Mouse (Mus musculus) B cell, adult 2 months (primary cell): Measurements from ENCODE around the gene Ddrgk1.

Source experiments
- DNase-seq, 2 experiments: peaks; one replicate each; pipeline ENCODE4 v3.0.0; 2022

Gene Ddrgk1

DNA sequence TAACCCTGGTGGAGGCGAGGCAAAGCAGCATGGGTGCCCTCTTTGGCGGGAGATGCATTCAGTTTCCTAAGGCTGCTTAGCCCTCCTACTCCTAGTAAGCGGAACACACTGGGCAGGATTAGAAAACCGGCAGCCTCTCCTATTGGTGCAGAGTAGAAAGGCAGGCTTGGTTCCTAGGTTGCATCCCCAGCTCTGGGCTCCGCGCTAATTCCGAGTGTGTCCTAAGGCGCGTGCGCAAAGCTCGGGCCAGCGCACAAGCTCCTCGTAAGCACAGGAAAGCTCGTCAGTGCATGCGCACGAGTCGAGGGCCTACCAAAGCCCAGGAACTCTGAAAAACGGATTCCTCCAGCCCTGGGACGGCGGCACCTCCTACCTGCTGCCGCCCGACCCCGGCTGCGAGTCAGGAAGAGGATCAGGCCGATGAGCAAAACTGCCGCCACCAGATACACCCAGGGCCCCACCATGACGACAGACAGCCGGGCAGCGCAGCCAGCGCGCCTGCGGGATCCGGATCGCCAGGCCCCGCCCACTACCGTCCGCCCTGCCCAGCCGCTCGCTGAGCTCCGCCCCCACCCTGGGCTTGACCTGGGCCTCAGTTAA lies at the start of gene Ddrgk1:
Ddrgk1 (minus strand) TSS at position 558 of the 600 bp plus-strand sequence.
- DNase-seq, result peak; percentile 89 to 91

DNA sequence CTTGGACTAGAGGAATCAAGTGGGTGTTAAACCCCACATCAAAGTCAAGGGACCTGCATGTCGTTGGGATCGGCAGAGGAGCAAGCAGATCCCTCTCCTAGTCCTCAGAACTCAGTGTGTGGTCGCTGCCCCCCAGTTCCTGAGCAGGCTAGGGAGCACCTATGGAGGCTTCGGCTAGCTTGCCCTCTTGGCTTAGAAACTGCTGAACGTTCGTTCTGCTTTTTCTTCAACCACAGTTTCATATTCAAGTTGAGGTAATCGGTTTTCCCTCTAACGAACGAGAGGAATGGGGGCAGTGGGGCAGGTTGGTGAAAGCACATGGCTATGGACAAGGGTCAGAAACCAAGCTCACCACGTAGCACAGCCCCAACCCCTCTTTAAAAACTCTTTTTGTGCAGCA lies 42.6 kb upstream of the Ddrgk1 start:
- DNase-seq, result no peak

DNA sequence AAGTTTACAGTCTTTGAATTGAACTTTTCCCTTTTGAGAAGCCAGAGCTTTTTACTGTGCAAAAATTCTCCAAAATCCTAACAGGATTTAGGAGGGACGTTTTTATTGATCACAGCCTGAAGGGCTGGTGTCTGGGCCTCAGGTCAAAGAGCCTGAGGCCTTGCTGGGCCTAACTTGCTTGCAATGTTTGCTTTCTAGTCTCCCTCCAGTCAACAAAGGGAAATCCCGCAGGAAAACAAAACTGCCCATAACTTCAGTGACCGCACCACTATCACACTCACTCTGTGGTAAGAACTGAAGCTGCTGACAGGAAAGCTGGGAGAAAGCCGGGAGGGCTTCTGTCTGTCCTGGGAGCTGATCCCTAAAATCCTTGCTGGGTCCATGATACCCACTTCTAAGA lies 42.1 kb upstream of the Ddrgk1 start:
- no peak for DNase-seq

DNA sequence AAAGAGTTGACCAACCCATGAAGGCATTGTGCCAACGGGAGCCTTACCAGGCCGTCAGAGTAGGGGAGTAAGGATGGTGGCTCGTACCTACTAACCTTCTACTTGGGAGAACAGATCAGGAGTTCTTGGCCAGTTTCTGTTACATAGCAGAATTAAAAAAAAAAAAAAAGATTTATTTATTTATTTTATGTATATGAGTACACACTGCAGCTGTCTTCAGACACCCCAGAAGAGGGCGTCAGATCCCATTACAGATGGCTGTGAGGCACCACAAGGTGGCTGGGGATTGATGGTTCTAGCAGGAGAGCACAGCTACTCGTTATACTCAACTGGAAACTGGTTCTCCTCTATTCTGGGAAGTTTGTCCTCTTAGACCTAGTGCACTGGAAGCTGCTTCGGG lies 40.7 kb upstream of the Ddrgk1 start:
- DNase-seq, result no peak

DNA sequence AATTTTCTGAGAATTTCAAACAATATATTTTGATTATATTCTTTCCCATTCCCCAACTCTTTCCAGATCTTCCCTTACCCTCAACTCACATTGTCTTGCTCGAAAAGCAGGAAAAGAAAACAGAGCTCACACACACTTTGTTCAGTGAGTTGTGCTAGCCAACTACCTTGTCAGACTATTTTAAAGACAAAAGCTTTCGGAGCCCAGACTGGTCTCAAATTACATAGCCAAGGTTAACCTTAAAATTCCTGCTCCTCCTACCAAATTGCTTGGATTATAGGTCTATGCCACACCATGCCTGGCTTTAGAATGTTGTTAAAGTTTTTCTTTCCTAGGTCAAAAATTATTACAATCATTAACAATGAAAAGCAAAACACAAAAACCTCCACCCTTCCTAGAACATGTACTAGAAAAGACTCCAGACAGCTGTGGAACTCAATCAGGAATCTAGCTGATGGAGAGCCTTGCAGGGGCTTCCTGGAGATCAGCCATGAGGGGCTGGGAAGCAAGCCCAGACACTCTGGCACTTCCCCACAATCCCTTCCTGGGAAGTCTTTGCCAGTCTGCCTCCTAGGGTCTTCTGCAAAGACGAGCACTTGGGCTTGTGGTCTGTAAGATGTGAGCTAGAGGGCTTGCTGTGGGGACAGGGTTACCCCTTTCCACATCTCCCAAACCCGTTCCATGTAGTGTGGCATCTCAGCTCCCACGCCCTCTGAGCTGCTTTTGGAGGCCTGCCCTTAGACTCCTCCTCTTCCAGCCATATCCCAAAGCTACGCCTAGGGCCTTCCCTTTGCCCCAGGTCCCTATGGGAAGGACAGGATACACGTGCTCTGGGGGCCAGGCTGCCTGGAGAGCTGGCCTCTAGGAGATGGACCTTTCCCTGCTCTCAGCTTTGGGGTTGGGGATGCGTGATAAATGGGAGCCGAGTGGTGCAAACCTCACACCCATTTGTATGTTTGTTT lies 39.9 kb upstream of the Ddrgk1 start:
- DNase-seq, result no peak

GRCm38 (mm10) chr2:130697821-130698266 lies 33.4 kb upstream of the Ddrgk1 start:
- DNase-seq, result no peak

GRCm38 (mm10) chr2:130697153-130697810 lies 32.8 kb upstream of the Ddrgk1 start, which contains the start of gene Slc4a11:
Slc4a11 (minus strand) TSS chr2:130697519.
- peak; percentile 83 for DNase-seq

DNA sequence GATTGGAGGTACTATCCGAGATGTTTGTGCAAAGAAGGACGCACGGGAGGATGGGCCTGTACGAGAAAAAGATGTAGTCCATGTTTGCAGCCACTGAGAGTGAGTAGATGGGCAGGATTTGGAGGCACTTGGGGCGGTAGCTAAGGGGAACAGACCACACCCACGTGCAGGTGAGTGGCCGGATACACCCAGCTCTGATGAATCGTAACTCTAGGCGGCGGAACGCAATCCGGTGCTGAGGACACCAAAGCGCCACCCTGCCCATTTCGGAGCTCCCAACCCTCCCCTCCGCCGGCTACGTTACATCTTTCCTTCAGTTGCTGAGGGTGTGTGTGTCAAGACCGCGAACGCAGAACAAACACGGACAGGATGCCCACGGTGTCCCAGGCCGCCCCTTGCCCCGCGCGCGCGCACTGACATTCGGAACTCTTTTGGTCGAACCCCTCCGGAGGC lies 32.3 kb upstream of the Ddrgk1 start:
- peak; percentile 42 to 47 for DNase-seq

DNA sequence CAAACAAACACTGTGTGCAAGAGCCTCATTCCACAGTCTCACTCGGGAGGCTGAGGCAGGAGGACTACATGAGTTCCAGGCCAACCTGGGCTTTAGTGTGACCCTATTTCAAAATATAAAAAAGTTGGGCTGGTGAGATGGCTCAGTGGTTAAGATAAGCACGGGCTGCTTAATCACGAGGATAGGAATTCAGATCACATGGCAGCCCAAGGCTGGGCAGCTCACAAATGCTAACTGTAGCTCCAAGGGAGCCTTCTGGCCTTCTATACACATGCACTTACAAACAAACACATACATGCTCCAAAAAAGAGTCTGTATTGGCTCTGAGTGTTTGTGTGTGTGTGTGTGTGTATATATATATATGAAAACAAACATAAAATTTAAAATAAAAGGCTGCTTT lies 29.1 kb upstream of the Ddrgk1 start:
- DNase-seq, result no peak

DNA sequence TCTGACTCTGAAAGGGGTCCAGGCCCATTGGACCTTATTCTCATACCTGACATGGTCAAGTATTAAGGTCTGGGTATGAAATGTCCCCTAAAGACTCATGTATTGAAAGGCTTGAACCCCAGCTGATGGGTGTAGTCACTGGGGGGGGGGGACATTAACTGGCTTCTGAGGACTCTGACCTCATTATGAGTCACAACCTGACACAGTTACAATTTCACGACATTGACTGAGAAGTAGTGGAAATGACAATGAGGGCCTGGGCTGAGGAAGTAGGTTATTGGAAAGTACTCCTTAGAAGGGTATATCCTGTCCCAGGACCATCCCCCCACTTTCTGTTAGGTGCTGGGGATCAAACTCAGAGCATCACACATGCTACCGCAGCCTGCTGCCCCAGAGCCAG lies 24.6 kb upstream of the Ddrgk1 start:
- DNase-seq, result no peak

- DNase-seq, result no peak
Measured at GRCm38 (mm10) chr2:130685426-130685825, 21.0 kb upstream of the Ddrgk1 start.

DNA sequence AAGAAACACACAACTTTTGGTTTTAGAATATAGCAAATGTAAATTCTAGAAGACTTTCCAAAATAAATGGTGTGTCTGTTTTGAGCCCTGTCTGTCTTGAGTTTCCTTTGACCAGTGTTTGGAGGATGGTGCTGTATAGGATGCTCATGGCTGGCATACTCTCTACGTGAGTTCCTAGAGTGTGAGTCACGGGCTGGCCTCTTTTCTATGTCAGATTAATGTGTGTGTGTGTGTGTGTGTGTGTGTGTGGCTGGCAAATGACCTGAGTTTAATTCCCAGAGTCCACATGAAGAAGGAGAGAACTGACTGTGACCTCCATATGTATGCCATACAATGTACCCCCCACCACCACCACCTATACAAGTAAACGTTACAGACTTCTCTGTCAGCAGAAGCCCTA lies 17.1 kb upstream of the Ddrgk1 start:
- DNase-seq, result no peak

DNA sequence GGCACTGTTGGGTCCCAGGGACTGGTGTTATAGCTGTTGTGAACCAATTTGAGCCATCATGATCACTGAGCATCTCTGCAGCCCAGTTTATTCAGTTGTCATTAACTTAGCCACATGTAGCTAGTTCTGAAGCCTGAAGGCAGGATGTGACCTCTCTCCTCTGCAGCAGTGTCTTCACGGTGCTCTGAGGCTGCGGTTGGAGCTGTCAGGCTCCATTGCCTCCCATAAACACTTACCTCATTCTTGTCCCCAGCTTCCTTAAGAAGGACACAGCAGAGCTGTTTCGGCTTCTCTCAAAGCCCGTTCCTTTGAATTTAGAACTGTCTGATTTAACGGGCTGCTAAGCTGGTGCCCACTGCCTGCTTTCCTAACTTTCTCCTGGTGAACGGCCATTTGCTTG lies 15.4 kb upstream of the Ddrgk1 start:
- DNase-seq, result no peak

DNA sequence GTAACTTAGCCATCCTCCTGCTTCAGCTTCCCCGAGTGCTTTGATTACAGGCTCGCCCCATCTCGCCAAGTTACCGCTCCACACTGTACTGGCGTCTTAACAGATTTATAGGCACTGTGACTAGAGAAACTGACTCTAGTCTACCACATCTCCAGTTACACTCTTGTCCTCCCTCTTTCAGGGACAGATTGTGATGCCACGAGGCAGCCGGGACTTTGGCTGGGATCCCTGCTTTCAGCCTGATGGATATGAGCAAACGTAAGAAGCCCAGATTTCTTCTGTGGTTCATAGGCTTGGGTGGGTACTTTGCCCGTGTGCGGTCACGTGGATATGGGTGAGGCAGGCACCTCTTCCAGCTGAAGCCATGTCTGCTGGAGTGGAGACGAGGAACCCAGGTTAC lies 14.7 kb upstream of the Ddrgk1 start:
- no peak for DNase-seq

- DNase-seq, result no peak
Measured at GRCm38 (mm10) chr2:130677211-130677610, 12.8 kb upstream of the Ddrgk1 start.

- peak; percentile 85 for DNase-seq
Measured at GRCm38 (mm10) chr2:130667559-130667958, 3.1 kb upstream of the Ddrgk1 start, which contains the start of gene Itpa. Itpa (plus strand) TSS chr2:130667610.

GRCm38 (mm10) chr2:130663342-130663741 lies 1.1 kb downstream of the Ddrgk1 start:
- DNase-seq, result no peak

GRCm38 (mm10) chr2:130658530-130658929 lies 5.9 kb downstream of the Ddrgk1 start:
- no peak for DNase-seq

DNA sequence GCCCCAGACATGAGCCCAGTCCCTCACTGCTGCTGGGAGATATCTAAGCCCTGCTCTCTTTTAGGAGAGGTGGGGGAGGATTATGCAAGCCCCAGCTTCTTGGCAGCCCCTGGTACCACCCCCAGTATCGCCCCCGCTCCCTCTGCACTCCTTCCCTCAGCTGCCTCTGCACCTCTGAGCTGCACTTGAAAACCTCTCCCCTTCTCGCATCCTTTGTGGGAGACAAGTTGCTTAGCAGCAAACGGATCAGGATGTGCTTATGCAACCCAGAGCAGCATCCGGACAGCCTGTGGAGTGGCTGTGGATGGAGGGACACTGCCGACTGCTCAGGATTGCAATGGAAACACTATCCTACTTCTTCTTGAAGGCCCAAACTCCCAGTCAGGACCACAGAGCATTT lies 6.9 kb downstream of the Ddrgk1 start:
- no peak for DNase-seq

DNA sequence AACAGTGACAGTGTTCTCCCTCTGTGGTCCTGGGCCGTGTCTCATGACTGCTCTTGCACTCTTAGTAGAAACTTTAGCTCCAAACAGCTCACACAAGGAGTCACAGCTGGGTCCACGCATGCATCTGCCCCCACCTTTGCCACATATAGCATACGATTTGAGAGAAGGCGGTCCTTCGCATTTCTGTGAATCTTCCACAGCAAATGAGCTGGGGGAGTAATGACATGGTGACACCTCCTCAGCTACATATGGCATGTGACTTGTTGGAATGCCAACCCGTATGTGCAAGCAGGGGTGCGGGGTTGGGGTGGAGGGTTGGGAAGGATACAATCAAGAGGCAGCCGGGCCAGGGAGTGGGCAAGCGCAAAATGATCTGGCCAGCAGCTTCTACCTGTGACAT lies 7.9 kb downstream of the Ddrgk1 start:
- DNase-seq, result no peak

GRCm38 (mm10) chr2:130655660-130656339 lies 8.7 kb downstream of the Ddrgk1 start:
- DNase-seq, result no peak

- no peak for DNase-seq
Measured at GRCm38 (mm10) chr2:130653760-130654159, 10.7 kb downstream of the Ddrgk1 start.

- DNase-seq, result no peak
Measured at GRCm38 (mm10) chr2:130653303-130653702, 11.2 kb downstream of the Ddrgk1 start.
